Mouse (Mus musculus): ENCODE data around the gene Adgrg6.

DNA sequence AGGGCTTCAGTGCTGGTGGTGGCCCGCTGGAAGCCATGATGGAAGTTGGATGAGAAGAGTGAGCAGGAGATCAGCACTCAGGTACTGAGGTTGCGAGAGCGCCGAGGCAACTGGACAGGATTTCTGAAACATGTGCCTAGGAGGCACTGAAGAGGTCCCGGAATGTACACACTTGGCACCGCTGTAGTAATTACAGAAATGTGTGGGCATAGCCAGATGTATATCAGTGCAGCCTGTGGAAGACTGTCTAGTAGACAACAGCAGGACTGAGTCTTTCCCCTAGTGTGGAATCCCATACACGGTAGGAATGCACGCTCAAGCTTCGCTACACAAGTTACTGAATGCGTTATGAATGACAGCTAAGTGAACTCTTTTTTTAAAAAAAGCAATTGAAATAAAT, 86.1 kb downstream of the Adgrg6 start:
- no peak for TF ChIP-seq CTCF (IDR thresholded peaks at IDR 0.05; ENCODE audit: extremely low read depth, insufficient read depth, low read length)
- TF ChIP-seq POLR2A (IDR thresholded peaks at IDR 0.05; ENCODE audit: extremely low read depth, insufficient read depth, low read length): no peak
